ENCODE assay signal across 20 mouse cellular contexts in genomic region chr14:121083352-121083751, GRCm38 (mm10). TPM values are rescaled to one million over a fixed set of nuclear protein-coding genes. Genes with fewer than 3 reads are reported as not detected.
"Had no signal": no experiment of that assay in that cellular context is flagged by ENCODE, and none has a peak within 500 bp of the region (broad histone marks: within the 10 kb centered on the region; RNA-seq: fewer than 3 reads in every experiment).

No protein-coding gene starts in this region.

- DNase-seq: kidney, adult 8-10 months; kidney, postnatal 10 days; kidney, postnatal 36 days; left cerebral cortex, postnatal 4 days; liver, postnatal 0 days; lung, postnatal 14 days; retina, postnatal 1 day; right cerebral cortex, postnatal 25 days; spleen, adult 18-20 months; thymus, postnatal 25 days had no signal

- H3K9me3 ChIP-seq: kidney, embryonic 15.5 days; limb, embryonic 12.5 days; limb, embryonic 15.5 days; midbrain, embryonic 12.5 days; neural tube, embryonic 12.5 days; neural tube, embryonic 15.5 days; stomach, embryonic 15.5 days had no signal

- ATAC-seq: liver, postnatal 0 days had no signal

- H3K4me2 ChIP-seq: kidney, embryonic 15.5 days; limb, embryonic 12.5 days; limb, embryonic 15.5 days; liver, embryonic 11.5 days; midbrain, embryonic 12.5 days; neural tube, embryonic 12.5 days; neural tube, embryonic 15.5 days; stomach, embryonic 15.5 days had no signal

- H3K4me1 ChIP-seq: midbrain, embryonic 12.5 days; neural tube, embryonic 12.5 days had no signal

- H3K4me3 ChIP-seq: kidney, embryonic 15.5 days; limb, embryonic 12.5 days; limb, embryonic 15.5 days; midbrain, embryonic 12.5 days; neural tube, embryonic 12.5 days; neural tube, embryonic 15.5 days; stomach, embryonic 15.5 days had no signal

- H3K9ac ChIP-seq: kidney, embryonic 15.5 days; limb, embryonic 12.5 days; limb, embryonic 15.5 days; liver, embryonic 14.5 days; liver, postnatal 0 days; midbrain, embryonic 12.5 days; neural tube, embryonic 12.5 days; neural tube, embryonic 15.5 days; stomach, embryonic 15.5 days had no signal

- H3K27ac ChIP-seq: limb, embryonic 12.5 days; limb, embryonic 15.5 days; liver, embryonic 14.5 days; midbrain, embryonic 12.5 days; neural tube, embryonic 12.5 days; stomach, embryonic 15.5 days had no signal

- H3K27me3 ChIP-seq: kidney, embryonic 15.5 days; limb, embryonic 12.5 days; limb, embryonic 15.5 days; midbrain, embryonic 12.5 days; neural tube, embryonic 12.5 days; neural tube, embryonic 15.5 days; stomach, embryonic 15.5 days had no signal

RNA-seq across cellular contexts. Expression of gene Farp1, which starts 48.4 kb away (rescaled TPM):
- total RNA-seq: megakaryocyte-erythroid progenitor cell, adult 5-6 weeks had no signal
